Mouse (Mus musculus) forebrain, embryonic 12.5 days (tissue): ENCODE data around the gene Arid3c. TPM values are rescaled to one million over a fixed set of nuclear protein-coding genes. Genes with fewer than 3 reads are reported as not detected.
"Not testable (repeated sequence)": the region's sequence is repeated elsewhere in the genome, so short reads cannot be mapped to it uniquely, and the experiment has no call there.

Experiments
- ATAC-seq: fragments of 200-750 bp; cut with Nextera tagmentation; 2 replicates; pipeline ENCODE4 v1.8.0; 2017; ENCODE audit warnings: moderate TSS enrichment; ENCODE audit not compliant: low FRiP score
- H3K27ac ChIP-seq: fragments of 300-500 bp; sonication (generic); 2 replicates; pipeline ENCODE4 v1.5.1; 2016; ENCODE audit warnings: mild to moderate bottlenecking
- H3K27me3 ChIP-seq: fragments of 300-500 bp; sonication (generic); 2 replicates; pipeline ENCODE4 v1.6.1; 2016; ENCODE audit warnings: mild to moderate bottlenecking
- H3K36me3 ChIP-seq: fragments of 300-500 bp; sonication (generic); replicated peaks from 2 replicates; pipeline ENCODE4 v1.6.1; 2016; ENCODE audit warnings: mild to moderate bottlenecking
- H3K4me1 ChIP-seq: fragments of 300-500 bp; sonication (generic); 2 replicates; pipeline ENCODE4 v1.6.1; 2016
- H3K4me2 ChIP-seq: fragments of 300-500 bp; sonication (generic); 2 replicates; pipeline ENCODE4 v1.6.1; 2016; ENCODE audit warnings: mild to moderate bottlenecking, moderate library complexity
- H3K4me3 ChIP-seq: fragments of 300-500 bp; sonication (generic); replicated peaks from 2 replicates; pipeline ENCODE4 v1.5.1; 2016; ENCODE audit warnings: mild to moderate bottlenecking
- H3K9ac ChIP-seq: fragments of 300-500 bp; sonication (generic); 2 replicates; pipeline ENCODE4 v1.6.1; 2016; ENCODE audit warnings: mild to moderate bottlenecking
- H3K9me3 ChIP-seq: fragments of 300-500 bp; sonication (generic); 2 replicates; pipeline ENCODE4 v1.6.1; 2016
- WGBS: fragments of 180-500 bp; shearing (Covaris S2); methylation state at CpG from one replicate; pipeline ENCODE4 v1.1.7; 2016; 5-methylcytosine and 5-hydroxymethylcytosine counted together
- polyA plus RNA-seq: library from polyadenylated mRNA; unstranded; fragments of >200 nt; fragmentation: Nextera tagmentation; extraction: Ambion mirVana; gene quantifications from 2 replicates; pipeline ENCODE4 v1.2.1, GENCODE M21; 2016

Gene Arid3c
- polyA plus RNA-seq, 1 experiment from 2014 or later, result 0.42 TPM

DNA sequence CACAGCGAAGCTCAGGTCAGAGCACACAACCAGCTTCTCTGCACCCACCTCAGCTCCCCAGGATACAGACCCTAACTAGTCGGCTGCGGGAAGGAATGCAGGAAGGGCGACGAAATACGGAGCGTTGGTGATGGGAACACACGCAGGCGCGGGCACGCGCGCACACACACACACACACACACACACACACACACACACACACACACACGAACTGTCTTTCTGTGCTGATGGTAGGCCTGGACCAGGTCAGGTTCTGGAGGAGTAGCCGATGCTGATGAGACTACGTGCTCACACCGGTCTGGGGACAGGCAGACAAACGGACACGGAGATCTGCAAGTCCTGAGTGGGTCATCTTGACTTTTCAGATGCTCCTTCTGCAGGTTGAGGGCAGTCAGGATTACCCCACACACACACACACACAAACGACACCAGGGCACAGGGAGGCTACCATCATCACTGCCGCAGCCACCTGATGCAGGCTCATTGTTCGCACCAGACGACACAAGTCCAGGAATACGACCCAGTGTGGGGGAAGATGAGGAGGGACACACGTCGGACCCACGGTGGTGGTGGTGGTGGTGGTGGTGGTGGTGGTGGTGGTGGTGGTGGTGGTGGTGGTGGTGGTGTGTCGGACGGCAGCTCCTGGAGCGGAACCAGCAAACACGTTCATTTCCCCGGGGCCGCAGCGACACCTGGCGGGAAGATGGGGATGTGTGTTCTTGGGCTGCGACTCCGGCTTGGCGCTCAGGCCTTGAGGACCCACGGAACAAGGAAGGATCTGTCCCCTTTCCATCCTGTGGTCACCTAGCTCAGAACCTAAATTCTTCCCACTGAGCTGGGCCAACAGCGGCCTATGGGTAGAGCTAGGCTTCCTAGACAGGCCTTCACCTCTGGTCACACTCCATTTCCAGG is 33.8 kb downstream of the Arid3c start, which contains the start of gene Cntfr:
Gene Cntfr, minus strand, starts transcription at position 160 of the 912 bp plus-strand sequence.
- H3K9ac ChIP-seq, H3K27ac ChIP-seq: not testable (repeated sequence)

DNA sequence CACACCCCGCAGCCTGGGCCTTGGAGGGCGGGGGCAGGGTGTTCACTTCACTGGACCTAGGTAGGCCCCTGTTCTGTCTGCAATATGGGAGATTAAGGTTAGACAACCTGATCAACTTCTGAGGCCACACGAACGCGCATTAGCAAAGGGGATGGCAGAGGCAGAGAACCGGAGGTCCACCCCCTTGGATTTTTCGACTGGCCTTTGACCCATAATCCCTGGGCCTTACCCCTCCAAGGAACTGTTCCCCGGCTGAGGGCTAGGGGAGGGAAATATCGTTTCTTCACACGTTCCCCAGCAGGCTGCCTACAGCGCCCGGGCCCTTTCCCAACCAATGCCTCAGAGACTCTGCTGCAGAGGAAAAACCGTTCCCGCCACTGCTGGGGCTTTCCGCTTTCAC is 34.5 kb downstream of the Arid3c start:
- H3K27ac ChIP-seq, H3K9me3 ChIP-seq, H3K36me3 ChIP-seq, H3K4me2 ChIP-seq, H3K9ac ChIP-seq, H3K4me1 ChIP-seq, ATAC-seq, H3K27me3 ChIP-seq, H3K4me3 ChIP-seq: not testable (repeated sequence)
- WGBS, result 4% methylated on average over 14 of the region's 15 CpGs

More for the DNA sequence above, 33.8 kb downstream of the Arid3c start, which contains the start of gene Cntfr:
- H3K4me1 ChIP-seq, H3K4me3 ChIP-seq, H3K9me3 ChIP-seq, ATAC-seq, H3K36me3 ChIP-seq, H3K27me3 ChIP-seq: not testable (repeated sequence)
- H3K4me2 ChIP-seq, result peak within 1 kb of the TSS; percentile 47
- 14% methylated on average over 29 of the region's 40 CpGs for WGBS

DNA sequence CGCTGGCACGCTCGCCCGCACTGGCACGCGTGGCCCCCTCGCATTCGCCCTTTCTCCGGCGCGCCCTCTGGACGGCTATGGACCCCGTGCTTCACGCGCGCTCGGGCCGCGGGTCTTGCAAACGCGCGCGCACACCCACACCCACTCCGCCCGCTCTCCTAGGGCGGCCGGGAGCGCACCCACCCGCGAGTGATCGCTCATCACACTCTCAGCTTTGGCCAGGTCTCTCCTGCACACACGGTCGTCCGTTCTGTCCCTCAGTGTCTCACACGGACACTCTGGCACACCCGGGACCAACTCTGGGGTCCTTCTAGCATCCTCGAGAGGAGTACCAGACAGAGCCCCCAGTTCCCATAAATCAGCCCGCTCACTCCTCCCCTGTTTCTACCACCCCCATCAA is 35.1 kb downstream of the Arid3c start:
- not testable (repeated sequence) for H3K9ac ChIP-seq, H3K9me3 ChIP-seq, H3K27me3 ChIP-seq, ATAC-seq, H3K4me1 ChIP-seq, H3K36me3 ChIP-seq, H3K27ac ChIP-seq
- under 1% methylated on average over 18 of the region's 38 CpGs for WGBS
- peak overlapping the region; percentile 19; the same call in 1 of the 2 replicates for H3K4me3 ChIP-seq
- H3K4me2 ChIP-seq, result peak overlapping the region; percentile 47

DNA sequence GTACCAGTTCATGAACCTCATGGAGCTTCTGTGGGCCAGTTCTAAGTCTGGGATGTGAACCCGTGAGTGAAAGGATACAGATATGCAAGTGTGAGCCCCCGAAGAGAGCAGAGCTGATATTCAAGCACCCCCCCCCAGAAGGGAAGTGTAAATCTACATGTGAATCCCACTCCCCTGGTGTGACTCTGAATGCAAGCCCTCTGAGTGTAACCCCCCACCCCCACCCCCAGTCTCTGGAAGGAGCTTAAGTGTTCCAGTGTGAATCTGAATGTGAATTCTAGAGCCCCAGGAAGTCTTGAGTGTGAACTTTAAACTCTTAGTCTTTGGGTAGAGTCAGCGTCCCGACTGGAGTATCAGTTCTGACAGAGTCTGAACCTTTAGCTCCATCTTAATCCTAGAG is 37.4 kb downstream of the Arid3c start:
- H3K4me3 ChIP-seq, result peak overlapping the region; percentile 19
- H3K27me3 ChIP-seq, H3K9ac ChIP-seq, ATAC-seq, H3K9me3 ChIP-seq, H3K36me3 ChIP-seq, H3K27ac ChIP-seq: not testable (repeated sequence)
- H3K4me1 ChIP-seq, result peaks cover 13% of the 10 kb centered on the region
- peak overlapping the region; percentile 48 for H3K4me2 ChIP-seq
- 4% methylated on average over 4 of the region's 4 CpGs for WGBS

DNA sequence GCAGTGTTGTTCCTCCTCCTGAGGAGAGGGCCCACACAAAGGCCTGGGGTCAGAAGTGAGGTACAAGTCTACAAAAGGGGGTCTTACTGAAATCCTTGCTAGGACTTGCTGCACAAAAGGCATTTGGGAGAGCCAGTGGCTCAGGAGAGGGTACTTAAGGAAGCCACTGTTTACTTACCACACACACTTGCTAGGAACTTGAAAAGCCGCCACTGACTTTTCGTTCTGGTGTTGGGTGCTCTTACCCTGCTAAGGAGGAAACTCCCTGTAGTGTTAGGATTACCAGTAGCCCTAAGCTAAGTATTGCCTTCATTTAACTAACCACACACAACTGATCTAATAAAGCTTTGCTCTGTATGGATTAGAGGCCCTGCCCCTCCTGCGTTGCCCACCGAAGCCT is 40.9 kb downstream of the Arid3c start:
- H3K4me2 ChIP-seq, H3K27me3 ChIP-seq, ATAC-seq, H3K27ac ChIP-seq, H3K36me3 ChIP-seq, H3K9me3 ChIP-seq, H3K9ac ChIP-seq, H3K4me3 ChIP-seq: not testable (repeated sequence)
- H3K4me1 ChIP-seq, result peaks cover 30% of the 10 kb centered on the region
- WGBS, result no CpG with 5 or more reads among the region's 4 CpGs

DNA sequence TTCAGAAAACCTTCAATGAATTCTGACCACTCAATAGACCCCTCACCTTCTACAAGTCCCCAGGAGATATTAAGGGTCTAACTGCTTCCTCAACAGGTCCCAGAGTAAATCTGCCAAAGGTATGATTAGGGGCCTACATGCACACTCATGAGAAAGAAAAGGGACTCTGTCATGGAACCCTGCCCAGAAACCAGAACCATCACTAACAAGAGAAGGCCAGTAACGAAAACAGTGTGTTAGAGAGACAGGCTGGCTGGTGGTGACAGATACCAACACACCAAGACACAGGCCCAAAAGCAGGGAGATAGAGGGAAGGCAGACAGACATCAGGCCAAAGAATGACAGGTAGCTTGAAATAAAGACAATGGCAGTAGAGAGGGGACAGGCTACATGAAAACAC is 42.4 kb downstream of the Arid3c start:
- not testable (repeated sequence) for H3K9me3 ChIP-seq, H3K27ac ChIP-seq, H3K9ac ChIP-seq, H3K36me3 ChIP-seq, H3K4me2 ChIP-seq, H3K27me3 ChIP-seq, H3K4me3 ChIP-seq, ATAC-seq
- peaks cover 35% of the 10 kb centered on the region for H3K4me1 ChIP-seq
- WGBS, result 55% methylated on average over 1 of the region's 1 CpGs

DNA sequence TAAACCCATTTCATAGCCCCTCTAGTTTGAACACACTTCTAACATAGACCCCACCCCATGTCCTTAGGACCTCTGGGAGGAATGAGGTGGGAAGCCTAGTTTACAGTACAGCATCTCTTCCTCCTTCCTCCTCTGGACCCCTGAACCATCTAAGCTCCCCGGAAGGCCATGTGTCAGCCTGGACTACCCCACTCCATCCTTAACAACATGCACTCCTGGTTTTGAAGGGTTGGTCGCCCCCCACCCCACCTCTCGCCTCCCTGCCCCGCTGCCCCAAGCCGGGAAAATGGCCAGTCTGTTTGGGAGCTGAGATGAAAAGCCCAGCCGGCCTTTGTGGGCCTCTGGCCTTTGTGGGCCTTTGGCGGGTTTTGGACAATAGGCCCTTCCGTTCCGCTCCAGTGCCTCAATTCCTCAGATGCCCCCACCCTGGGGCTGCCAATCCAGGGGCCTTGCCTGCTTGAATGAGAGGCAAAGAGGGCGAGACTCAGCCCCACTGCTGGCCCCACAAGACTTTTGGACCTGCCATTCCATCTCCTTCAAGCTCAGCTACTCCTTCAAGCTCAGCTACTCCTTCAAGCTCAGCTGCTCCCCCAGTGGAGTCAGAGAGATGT is 45.0 kb downstream of the Arid3c start:
- H3K27me3 ChIP-seq, H3K36me3 ChIP-seq, H3K9me3 ChIP-seq, H3K4me3 ChIP-seq, ATAC-seq, H3K9ac ChIP-seq, H3K4me2 ChIP-seq: not testable (repeated sequence)
- peaks cover 46% of the 10 kb centered on the region for H3K4me1 ChIP-seq
- 7% methylated on average over 9 of the region's 10 CpGs for WGBS
- peak overlapping the region; percentile 85 for H3K27ac ChIP-seq

DNA sequence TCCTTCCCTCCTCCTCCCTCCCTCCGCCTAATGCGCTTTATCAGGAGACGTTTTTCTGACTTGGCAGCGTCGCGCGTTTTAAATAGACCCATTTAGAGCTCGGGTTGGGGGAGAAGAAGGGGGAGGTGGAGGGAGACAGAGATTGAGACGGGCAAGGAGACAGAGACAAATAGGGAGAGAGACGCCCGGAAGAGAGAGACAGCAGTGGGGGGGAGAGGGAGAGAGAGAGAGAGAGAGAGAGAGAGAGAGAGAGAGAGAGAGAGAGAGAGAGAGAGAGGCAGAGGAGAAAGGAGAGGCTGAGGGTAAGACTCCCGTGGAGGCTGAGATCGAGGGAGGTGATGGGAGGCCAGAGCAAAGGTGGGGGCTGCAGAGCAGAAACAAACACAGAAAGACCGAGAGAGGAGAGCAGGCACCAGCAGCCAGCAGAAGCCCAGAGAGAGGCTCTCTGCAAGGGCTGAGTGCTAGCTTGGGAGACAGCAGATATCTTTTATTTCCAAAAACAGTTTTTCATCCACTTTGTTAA is 46.0 kb downstream of the Arid3c start:
- not testable (repeated sequence) for H3K9ac ChIP-seq, H3K27me3 ChIP-seq, H3K9me3 ChIP-seq, H3K4me3 ChIP-seq, H3K36me3 ChIP-seq
- H3K27ac ChIP-seq, result peak overlapping the region; percentile 92
- peak overlapping the region; percentile 32 for H3K4me2 ChIP-seq
- 0% methylated on average over 11 of the region's 14 CpGs for WGBS
- ATAC-seq, result 0 out of 2 replicates have a peak, but pooled peaks have one; percentile 10
- H3K4me1 ChIP-seq, result peaks cover 55% of the 10 kb centered on the region

DNA sequence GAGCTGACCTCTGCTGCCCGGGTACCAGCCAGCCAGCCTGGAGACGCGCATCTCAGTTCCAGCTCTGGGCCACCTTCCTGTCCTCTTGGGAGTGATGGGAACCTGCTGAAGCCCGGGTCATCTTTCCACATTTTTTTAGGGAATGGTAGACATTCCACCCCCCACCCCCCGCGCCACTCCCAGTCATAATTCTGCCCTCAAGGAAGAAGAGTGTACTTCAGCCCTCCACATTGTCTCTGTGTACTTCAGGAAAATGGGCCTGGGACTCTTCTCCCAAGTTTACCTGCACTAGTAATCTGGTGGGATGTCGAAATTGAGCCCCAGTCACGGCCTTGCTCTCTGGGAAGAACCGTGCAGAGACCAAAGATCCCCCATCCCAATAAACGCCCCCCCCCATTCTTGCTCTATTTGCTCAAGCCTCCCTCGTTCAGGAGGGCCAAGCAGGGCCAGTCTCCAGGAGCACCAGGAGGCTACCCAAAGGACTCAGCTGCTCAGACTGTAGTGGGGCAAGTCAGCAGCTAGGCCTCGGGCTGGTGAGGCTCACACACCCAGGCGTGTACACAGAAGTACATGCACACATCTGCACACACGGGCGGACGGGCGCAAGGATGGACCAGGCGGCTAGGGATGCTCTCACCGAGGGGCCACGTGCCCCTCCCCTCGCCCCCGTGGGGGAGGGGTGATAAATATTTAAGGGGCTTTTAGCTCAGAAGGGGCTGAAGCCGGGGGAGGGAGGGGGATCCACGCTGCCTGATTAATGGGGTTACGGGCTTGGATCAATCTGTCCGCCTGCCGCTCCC is 46.6 kb downstream of the Arid3c start:
- H3K4me3 ChIP-seq, H3K27me3 ChIP-seq, H3K36me3 ChIP-seq, H3K9ac ChIP-seq, H3K9me3 ChIP-seq: not testable (repeated sequence)
- Histone ChIP-seq H3K4me1 (peaks cover 62% of the 10 kb centered on the region), H3K27ac (peak overlapping the region; percentile 92), H3K4me2 (peak overlapping the region; percentile 40)
- WGBS, result under 1% methylated on average over 21 of the region's 27 CpGs
- peak; percentile 56 for ATAC-seq

DNA sequence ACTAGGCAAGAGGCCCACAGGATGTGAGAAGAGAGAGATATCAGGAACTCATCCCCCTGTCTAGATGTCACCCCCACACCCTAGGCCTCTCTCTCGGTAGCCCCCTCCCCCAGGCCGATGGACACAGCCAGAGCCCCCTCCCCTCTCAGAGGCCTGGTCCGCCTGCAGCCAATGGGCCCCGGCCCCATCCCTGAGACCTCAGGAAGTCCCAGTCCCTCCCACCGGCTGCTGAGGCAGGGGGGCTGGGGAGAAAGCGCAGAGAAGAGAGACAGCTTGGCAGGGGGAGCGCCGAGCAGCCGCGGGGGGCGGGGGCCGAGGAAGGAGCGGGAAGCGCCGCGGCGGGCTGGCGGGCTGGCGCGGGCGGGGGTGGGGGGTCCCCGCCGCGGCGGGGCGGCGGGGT is 47.6 kb downstream of the Arid3c start:
- peak; percentile 39 for ATAC-seq
- H3K9ac ChIP-seq, result not testable (repeated sequence)

DNA sequence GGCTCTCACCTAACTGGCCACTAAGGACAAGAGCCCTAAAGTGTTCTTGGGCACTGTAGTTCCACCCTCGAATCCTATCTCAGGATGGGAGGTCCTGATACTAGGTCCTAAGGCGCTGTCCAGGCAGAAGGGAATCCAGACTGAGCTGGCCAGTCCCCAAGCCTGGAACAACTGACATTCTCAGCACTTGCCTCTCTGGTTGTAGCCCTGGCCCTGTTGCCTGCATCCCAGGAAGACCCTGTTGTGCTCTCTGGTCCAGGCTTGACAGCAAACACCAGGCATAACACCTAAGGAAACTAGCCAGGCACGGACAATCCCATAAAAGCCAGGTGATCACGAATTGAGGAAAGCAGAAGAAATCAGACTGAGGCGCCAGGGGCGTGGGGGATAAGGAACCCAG is 48.2 kb downstream of the Arid3c start:
- peak overlapping the region; percentile 80 for H3K27ac ChIP-seq
- H3K9ac ChIP-seq, result peak overlapping the region; percentile 48; the same call in 1 of the 2 replicates
- H3K4me2 ChIP-seq, result peak overlapping the region; percentile 46
- H3K4me3 ChIP-seq, result no peak overlapping the region
- H3K27me3 ChIP-seq, result no peaks in the 10 kb centered on the region
- no peaks in the 10 kb centered on the region for H3K9me3 ChIP-seq
- peaks cover 11% of the 10 kb centered on the region for H3K36me3 ChIP-seq
- 19% methylated on average over 6 of the region's 6 CpGs for WGBS
- H3K4me1 ChIP-seq, result peaks cover 70% of the 10 kb centered on the region
- no peak for ATAC-seq

More for the DNA sequence above, 47.6 kb downstream of the Arid3c start:
- Histone ChIP-seq H3K4me2 (peak overlapping the region; percentile 46), H3K4me3 (peak overlapping the region; percentile 23; the same call in 1 of the 2 replicates), H3K4me1 (peaks cover 66% of the 10 kb centered on the region), H3K27ac (peak overlapping the region; percentile 70; the same call in 1 of the 2 replicates), H3K36me3 (peaks cover 11% of the 10 kb centered on the region)
- not testable (repeated sequence) for H3K27me3 ChIP-seq, H3K9me3 ChIP-seq
- 4% methylated on average over 9 of the region's 27 CpGs for WGBS

DNA sequence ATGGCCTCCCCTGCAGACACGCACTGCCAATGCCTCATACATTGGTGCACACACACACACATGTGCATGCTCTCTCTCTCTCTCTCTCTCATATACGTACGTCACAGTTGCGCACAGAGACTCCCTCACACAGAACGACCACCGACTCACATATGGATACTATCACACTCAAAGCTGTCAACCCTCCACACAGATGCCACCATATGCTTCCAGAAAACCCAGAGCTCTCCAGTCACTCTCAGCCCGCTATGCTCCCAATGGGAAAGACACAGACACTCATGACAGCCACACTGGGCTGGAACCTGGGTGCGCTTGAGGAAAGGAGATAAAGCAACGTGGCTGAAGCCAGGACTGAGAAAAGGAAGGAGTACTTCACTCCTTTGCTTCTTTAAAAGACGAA is 49.0 kb downstream of the Arid3c start:
- Histone ChIP-seq H3K9me3 (no peaks in the 10 kb centered on the region), H3K4me1 (peaks cover 72% of the 10 kb centered on the region), H3K27me3 (0 out of 2 replicates have a peak, but pooled peaks cover 1% of the 10 kb centered on the region), H3K4me3 (no peak overlapping the region), H3K36me3 (peaks cover 11% of the 10 kb centered on the region), H3K27ac (peak overlapping the region; percentile 80), H3K9ac (0 out of 2 replicates have a peak overlapping the region, but pooled peaks have one; percentile 48), H3K4me2 (peak overlapping the region; percentile 46; the same call in 1 of the 2 replicates)
- ATAC-seq, result no peak
- WGBS, result 73% methylated on average over 10 of the region's 10 CpGs
